Mouse (Mus musculus): ENCODE results near the gene Pigk.

Pigk gene

DNA sequence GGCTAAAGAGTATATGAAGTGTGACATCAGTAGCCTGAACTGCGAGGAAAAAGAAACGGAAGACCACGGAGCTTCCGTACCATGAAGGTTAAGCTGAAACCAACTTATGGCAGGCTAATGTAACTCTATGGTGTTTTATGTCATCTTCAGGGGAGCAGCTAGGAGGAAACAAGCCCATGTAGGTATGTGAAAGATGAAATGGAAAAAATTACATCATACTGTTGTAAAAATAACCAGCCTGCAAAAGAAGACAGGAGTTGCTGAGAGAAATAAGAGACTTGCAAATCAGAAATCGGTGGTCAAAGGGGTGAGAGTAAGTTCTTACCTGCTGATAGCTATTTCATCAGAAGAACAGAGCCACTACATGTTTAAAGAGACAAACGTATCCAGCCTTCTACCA lies 293.0 kb downstream of the Pigk start:
- DNase-seq, result no peak

DNA sequence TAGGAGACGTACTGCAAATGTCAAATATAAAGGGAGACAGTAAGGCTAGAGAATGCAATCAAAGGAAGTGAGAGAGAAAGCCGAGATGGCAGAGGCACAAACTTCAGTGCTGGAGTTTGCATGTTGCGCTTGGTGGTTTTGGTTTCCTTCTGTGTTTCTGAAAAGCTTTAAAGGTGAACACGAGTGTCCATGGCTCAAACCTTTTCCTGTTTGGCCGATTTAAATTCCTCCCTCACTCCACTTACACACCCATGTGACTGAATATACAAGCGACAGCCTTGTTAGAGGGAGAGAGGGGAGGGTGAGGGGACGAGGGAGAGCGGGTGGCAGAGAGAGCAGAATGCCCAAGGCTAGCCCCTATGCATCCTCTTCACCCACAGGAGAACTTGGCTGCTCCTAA lies 302.5 kb downstream of the Pigk start:
- DNase-seq, result no peak

DNA sequence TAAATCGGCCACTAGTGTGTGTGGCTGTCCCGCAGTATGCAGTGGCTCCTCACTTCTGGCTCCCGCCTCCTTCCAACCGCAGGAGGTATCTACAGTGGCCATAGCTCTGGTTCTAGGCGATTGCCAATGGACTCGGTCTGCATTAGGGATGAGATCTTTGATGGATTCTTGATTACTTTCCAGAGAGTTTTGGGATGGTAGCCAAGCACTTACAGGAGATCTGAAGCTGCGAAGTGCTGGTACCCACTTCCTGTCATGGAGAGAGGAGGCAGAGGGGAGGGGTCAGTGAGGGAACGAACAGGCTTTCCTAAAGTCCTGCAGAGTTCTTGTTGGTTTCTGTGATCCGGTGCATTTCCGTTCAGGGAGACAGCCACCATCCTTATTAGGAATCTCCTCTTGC lies 304.2 kb downstream of the Pigk start:
- peak; percentile 53 to 64 for DNase-seq

DNA sequence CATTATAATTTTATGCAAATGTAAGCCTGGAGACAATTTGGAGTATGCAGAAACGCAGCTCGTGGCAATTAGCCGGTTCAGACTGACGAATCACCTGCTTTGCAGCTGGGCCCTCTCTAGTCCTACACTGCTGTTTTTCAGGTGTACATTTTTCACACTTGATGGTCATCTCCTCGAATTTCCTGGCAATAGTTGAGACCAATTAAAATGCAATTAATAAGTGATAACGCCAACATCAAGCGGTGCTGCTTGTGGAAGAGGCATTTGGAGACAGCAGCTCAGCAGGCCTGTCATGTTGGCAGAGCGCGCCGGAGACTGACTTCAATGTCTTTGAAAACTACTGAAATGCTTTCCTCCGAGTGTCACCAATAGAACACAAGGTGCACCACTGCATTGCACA lies 310.1 kb downstream of the Pigk start:
- no peak for DNase-seq
